Mouse (Mus musculus) hindbrain, embryonic 15.5 days (tissue): ENCODE measurements around the gene Kif11. TPM values are rescaled to one million over a fixed set of nuclear protein-coding genes. Genes with fewer than 3 reads are reported as not detected.
A peak's percentile ranks its signal among the peaks of the same experiment; 100 is the strongest.

Source experiments
- ATAC-seq: fragments of 200-750 bp; cut with Nextera tagmentation; 2 replicates; pipeline ENCODE4 v1.8.0; 2017; ENCODE audit warnings: low read depth, moderate number of reproducible peaks, moderate TSS enrichment; ENCODE audit not compliant: low FRiP score
- H3K27ac ChIP-seq: fragments of 300-500 bp; sonication (generic); replicated peaks from 2 replicates; pipeline ENCODE4 v1.5.1; 2015; ENCODE audit warnings: mild to moderate bottlenecking, inconsistent platforms
- H3K27me3 ChIP-seq: fragments of 300-500 bp; sonication (generic); 2 replicates; pipeline ENCODE4 v1.6.1; 2015; ENCODE audit warnings: control low read depth, inconsistent platforms
- H3K36me3 ChIP-seq: fragments of 300-500 bp; sonication (generic); 2 replicates; pipeline ENCODE4 v1.6.1; 2015; ENCODE audit warnings: control low read depth, inconsistent platforms
- H3K4me1 ChIP-seq: fragments of 300-500 bp; sonication (generic); replicated peaks from 2 replicates; pipeline ENCODE4 v1.6.1; 2015; ENCODE audit warnings: control low read depth, inconsistent platforms
- H3K4me2 ChIP-seq: fragments of 300-500 bp; sonication (generic); 2 replicates; pipeline ENCODE4 v1.6.1; 2015; ENCODE audit warnings: moderate library complexity, mild to moderate bottlenecking, inconsistent platforms
- H3K4me3 ChIP-seq: fragments of 300-500 bp; sonication (generic); 2 replicates; pipeline ENCODE4 v1.5.1; 2015; ENCODE audit warnings: mild to moderate bottlenecking, inconsistent platforms
- H3K9ac ChIP-seq: fragments of 300-500 bp; sonication (generic); 2 replicates; pipeline ENCODE4 v1.6.1; 2015; ENCODE audit warnings: inconsistent platforms
- H3K9me3 ChIP-seq: fragments of 300-500 bp; sonication (generic); 2 replicates; pipeline ENCODE4 v1.6.1; 2016; ENCODE audit warnings: control low read depth, inconsistent platforms
- WGBS: fragments of 180-500 bp; shearing (Covaris S2); methylation state at CpG from one replicate; pipeline ENCODE4 v1.1.7; 2015; 5-methylcytosine and 5-hydroxymethylcytosine counted together
- polyA plus RNA-seq: library from polyadenylated mRNA; unstranded; fragments of >200 nt; fragmentation: Nextera tagmentation; extraction: Ambion mirVana; gene quantifications from 2 replicates; pipeline ENCODE4 v1.2.1, GENCODE M21; 2015

Gene Kif11
- polyA plus RNA-seq, 1 experiment from 2014 or later: 12.5 TPM

DNA sequence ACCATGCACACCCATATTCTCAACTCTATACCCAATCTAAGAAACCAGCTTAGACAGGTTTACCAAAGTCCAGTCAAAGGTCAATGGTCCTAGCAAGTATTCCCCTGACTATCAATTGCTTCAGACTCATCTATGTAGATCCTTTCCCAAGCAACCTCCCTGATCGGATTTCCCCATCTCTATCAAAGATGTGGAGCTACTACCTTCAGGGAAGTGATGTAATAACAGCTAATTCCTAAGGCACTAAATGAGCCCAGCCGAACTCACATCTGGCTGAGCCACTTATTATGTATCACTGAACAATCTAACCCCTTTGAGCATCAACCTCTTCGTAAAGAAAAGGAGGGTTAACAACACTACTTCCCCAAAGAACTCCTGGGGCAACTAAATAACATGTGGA lies 23.4 kb upstream of the Kif11 start:
- Histone ChIP-seq H3K27ac (no peak overlapping the region), H3K4me3 (no peak overlapping the region), H3K9ac (no peak overlapping the region), H3K27me3 (no peaks in the 10 kb centered on the region), H3K9me3 (no peaks in the 10 kb centered on the region), H3K36me3 (no peaks in the 10 kb centered on the region), H3K4me2 (no peak overlapping the region), H3K4me1 (no peaks in the 10 kb centered on the region)
- 94% methylated on average over 3 of the region's 3 CpGs for WGBS
- ATAC-seq: no peak

DNA sequence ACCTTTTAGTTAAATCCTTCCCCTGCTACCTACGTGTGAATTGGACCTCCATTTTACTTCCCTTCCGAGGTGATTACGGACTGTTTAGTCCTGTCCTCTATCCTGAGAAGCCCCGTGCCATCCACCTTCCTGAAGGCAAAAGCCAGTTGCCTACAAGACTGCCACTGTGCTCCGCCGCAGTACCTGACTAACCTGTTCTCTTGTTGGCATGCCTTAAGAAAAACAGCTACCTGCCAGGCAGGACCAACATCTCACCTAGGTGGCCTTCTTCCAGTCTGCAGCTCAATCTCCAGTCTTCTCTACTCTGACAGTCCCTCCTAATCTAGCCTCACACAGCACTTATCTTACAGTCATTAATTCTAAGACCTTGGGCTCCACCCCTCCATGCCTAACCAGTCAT lies 22.9 kb upstream of the Kif11 start:
- no peak overlapping the region for H3K27ac ChIP-seq
- 96% methylated on average over 6 of the region's 6 CpGs for WGBS
- no peak overlapping the region for H3K4me3 ChIP-seq
- no peaks in the 10 kb centered on the region for H3K36me3 ChIP-seq
- no peaks in the 10 kb centered on the region for H3K9me3 ChIP-seq
- H3K27me3 ChIP-seq: no peaks in the 10 kb centered on the region
- no peak for ATAC-seq
- H3K4me1 ChIP-seq: no peaks in the 10 kb centered on the region
- H3K4me2 ChIP-seq: no peak overlapping the region
- no peak overlapping the region for H3K9ac ChIP-seq

DNA sequence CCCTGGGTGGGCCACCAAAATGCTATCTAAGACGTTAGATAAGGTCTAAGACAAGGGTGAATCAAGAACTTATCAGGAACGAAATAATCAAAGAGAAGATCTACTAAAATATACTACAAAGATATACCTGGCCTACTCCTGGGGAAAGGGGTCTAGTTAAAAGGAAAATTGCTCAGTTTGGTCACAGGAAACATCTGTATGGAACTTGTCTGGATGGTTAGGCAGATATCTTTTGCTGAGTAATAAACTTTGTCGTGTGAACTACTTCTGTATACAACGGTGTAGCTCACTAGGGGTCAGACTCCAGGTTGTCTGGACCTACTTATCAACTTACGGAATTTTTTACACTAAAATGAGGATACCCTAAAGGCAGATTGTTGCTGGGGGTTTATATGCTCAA lies 16.2 kb upstream of the Kif11 start:
- no peak overlapping the region for H3K9ac ChIP-seq
- 75% methylated on average over 5 of the region's 5 CpGs for WGBS
- H3K36me3 ChIP-seq: no peaks in the 10 kb centered on the region
- no peaks in the 10 kb centered on the region for H3K9me3 ChIP-seq
- no peak overlapping the region for H3K4me2 ChIP-seq
- H3K27ac ChIP-seq: no peak overlapping the region
- no peak for ATAC-seq
- no peaks in the 10 kb centered on the region for H3K4me1 ChIP-seq
- no peaks in the 10 kb centered on the region for H3K27me3 ChIP-seq
- no peak overlapping the region for H3K4me3 ChIP-seq

GRCm38 (mm10) chr19:37362545-37362944 lies 13.7 kb upstream of the Kif11 start:
- peak; percentile 51; the same call in 1 of the 2 replicates for ATAC-seq
- Histone ChIP-seq H3K4me2 (no peak overlapping the region; the same call in 1 of the 2 replicates), H3K27ac (no peak overlapping the region), H3K27me3 (no peaks in the 10 kb centered on the region), H3K4me1 (no peaks in the 10 kb centered on the region), H3K36me3 (no peaks in the 10 kb centered on the region), H3K9ac (no peak overlapping the region), H3K4me3 (no peak overlapping the region), H3K9me3 (no peaks in the 10 kb centered on the region)
- 24% methylated on average over 5 of the region's 5 CpGs for WGBS

DNA sequence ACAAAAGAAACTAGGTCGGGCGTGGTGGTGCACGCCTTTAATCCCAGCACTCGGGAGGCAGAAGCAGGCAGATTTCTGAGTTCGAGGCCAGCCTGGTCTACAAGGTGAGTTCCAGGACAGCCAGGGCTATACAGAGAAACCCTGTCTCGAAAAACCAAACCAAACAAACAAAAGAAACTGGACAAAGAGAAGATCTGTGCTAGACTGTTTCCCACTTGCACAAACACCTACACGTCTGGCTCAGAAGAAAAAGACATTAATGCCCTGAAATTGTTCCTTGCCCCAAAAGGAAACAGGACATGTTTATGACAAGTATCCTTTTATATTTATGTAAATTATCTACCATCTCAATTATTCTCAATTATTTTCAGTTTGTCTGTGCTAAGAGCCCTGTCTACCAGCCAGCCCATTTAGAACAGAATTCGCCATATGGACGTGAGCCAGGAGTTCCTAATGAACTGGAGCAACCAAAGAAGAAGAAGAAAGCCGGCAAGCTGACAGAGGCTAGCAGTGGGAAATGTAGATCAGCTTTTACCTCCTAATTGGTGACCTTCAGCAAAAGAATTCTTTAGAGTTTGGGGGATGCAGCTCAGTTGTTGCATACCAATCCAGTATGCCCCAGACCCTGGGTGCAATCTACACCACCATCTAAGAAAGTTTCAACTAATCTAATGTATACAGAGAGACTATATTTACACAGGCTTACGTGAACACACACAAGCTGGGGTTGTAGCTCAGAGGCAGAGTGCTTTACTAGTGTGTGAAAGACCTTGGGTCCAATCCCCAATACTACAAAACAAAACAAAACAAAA lies 12.9 kb upstream of the Kif11 start:
- no peaks in the 10 kb centered on the region for H3K9me3 ChIP-seq
- 71% methylated on average over 11 of the region's 11 CpGs for WGBS
- H3K4me3 ChIP-seq: no peak overlapping the region
- H3K9ac ChIP-seq: no peak overlapping the region
- H3K27ac ChIP-seq: no peak overlapping the region
- no peaks in the 10 kb centered on the region for H3K4me1 ChIP-seq
- no peaks in the 10 kb centered on the region for H3K36me3 ChIP-seq
- H3K4me2 ChIP-seq: no peak overlapping the region
- ATAC-seq: no peak
- no peaks in the 10 kb centered on the region for H3K27me3 ChIP-seq

GRCm38 (mm10) chr19:37368990-37369389 lies 7.2 kb upstream of the Kif11 start:
- no peak for ATAC-seq

DNA sequence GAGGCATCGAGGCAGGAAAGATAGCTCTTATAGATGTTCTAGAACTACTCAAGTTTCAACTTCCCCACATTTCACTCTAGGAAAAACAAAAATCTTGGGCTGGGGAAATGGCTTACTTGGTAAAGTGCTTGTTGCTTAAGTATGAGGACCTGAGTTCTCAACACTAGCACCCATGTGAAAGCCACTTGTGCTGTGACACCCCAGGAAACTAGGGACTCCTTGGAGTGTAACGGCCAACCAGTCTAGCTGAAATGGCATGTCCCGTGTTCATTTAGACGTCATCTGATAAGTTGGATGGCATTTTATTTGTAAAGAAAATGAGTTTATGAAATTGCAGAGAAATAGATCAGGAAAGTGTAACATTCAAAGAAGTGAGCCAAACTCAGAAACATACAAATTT lies 6.3 kb upstream of the Kif11 start:
- H3K27me3 ChIP-seq: no peaks in the 10 kb centered on the region
- H3K36me3 ChIP-seq: no peaks in the 10 kb centered on the region
- no peak for ATAC-seq
- WGBS: 87% methylated on average over 4 of the region's 4 CpGs
- no peak overlapping the region for H3K4me3 ChIP-seq
- no peak overlapping the region for H3K27ac ChIP-seq
- H3K4me2 ChIP-seq: no peak overlapping the region
- no peak overlapping the region for H3K9ac ChIP-seq
- no peaks in the 10 kb centered on the region for H3K9me3 ChIP-seq
- peaks cover 2% of the 10 kb centered on the region; the same call in 1 of the 2 replicates for H3K4me1 ChIP-seq

More at GRCm38 (mm10) chr19:37368990-37369389, 7.2 kb upstream of the Kif11 start:
- Histone ChIP-seq H3K4me1 (no peaks in the 10 kb centered on the region), H3K36me3 (no peaks in the 10 kb centered on the region), H3K9ac (no peak overlapping the region), H3K4me2 (no peak overlapping the region), H3K4me3 (no peak overlapping the region), H3K9me3 (no peaks in the 10 kb centered on the region), H3K27me3 (no peaks in the 10 kb centered on the region), H3K27ac (no peak overlapping the region)
- 59% methylated on average over 1 of the region's 1 CpGs for WGBS

GRCm38 (mm10) chr19:37370356-37370755 lies 5.8 kb upstream of the Kif11 start:
- Histone ChIP-seq H3K9me3 (no peaks in the 10 kb centered on the region), H3K36me3 (no peaks in the 10 kb centered on the region), H3K4me2 (no peak overlapping the region), H3K27me3 (no peaks in the 10 kb centered on the region), H3K27ac (no peak overlapping the region), H3K4me1 (peaks cover 6% of the 10 kb centered on the region), H3K4me3 (no peak overlapping the region), H3K9ac (no peak overlapping the region)
- 91% methylated on average over 5 of the region's 5 CpGs for WGBS
- no peak for ATAC-seq

- Histone ChIP-seq H3K4me3 (peak overlapping the region; percentile 92), H3K4me2 (peak overlapping the region; percentile 88), H3K9me3 (no peaks in the 10 kb centered on the region), H3K36me3 (no peaks in the 10 kb centered on the region), H3K27me3 (no peaks in the 10 kb centered on the region), H3K27ac (peak overlapping the region; percentile 95), H3K9ac (peak overlapping the region; percentile 75), H3K4me1 (peaks cover 13% of the 10 kb centered on the region)
- ATAC-seq: no peak
- 25% methylated on average over 7 of the region's 7 CpGs for WGBS
Observed at GRCm38 (mm10) chr19:37374941-37375754, 1.1 kb upstream of the Kif11 start.

DNA sequence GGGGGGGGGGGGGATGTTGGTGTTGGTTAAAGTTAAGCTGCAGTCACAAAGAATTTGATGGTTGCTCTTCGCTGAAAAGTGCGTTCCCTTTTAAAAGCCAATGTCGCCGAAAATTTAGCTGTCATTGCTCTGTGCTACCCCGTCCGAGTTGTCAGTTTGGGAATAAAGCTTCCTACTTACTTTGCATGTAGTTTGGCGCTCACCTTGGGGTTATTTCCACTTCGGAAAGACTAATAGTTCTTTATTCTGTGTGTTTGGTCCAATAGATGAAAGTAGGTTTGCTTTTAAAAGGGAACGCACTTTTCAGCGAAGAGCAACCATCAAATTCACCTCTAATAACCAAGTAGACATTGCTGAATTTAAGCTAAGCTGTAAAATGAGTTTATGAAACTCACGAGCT lies 638 bp downstream of the Kif11 start:
- H3K4me3 ChIP-seq: peak overlapping the region; percentile 92
- H3K27me3 ChIP-seq: no peaks in the 10 kb centered on the region
- peak overlapping the region; percentile 25; the same call in 1 of the 2 replicates for H3K9ac ChIP-seq
- ATAC-seq: no peak
- no peaks in the 10 kb centered on the region for H3K36me3 ChIP-seq
- H3K27ac ChIP-seq: no peak overlapping the region
- H3K4me1 ChIP-seq: peaks cover 13% of the 10 kb centered on the region
- peak overlapping the region; percentile 88 for H3K4me2 ChIP-seq
- no peaks in the 10 kb centered on the region for H3K9me3 ChIP-seq
- WGBS: 3% methylated on average over 11 of the region's 11 CpGs

DNA sequence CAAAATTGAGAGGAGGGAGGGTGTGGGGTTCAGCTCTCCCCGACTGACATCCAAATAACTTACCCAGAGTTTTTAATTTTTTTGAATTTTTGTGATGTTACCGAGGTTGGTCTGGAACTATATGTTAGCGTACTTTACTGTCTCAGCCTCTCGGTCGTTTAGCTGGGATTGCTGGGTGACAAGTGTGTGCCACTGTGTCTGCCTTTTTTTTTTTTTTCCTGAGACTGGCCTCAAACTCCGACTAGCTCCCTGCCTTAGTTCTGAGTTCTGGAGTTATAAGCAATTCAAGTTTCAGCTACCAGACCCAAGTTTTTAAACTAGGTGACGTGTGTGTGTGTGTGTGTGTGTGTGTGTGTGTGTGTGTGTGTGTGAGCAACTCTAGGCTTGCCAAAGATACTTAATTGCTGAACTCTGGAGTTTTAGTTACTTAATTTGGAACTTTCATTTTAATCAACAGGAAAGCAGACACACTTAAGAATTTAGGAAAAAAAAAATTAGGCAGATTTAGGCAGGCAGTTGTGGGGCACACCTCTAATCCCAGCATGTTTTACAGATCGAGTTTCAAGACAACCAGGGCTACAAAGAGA lies 1.3 kb downstream of the Kif11 start:
- 30% methylated on average over 8 of the region's 8 CpGs for WGBS
- no peak overlapping the region for H3K27ac ChIP-seq
- H3K9me3 ChIP-seq: no peaks in the 10 kb centered on the region
- no peaks in the 10 kb centered on the region for H3K27me3 ChIP-seq
- H3K9ac ChIP-seq: no peak overlapping the region
- H3K36me3 ChIP-seq: no peaks in the 10 kb centered on the region
- peak overlapping the region; percentile 88 for H3K4me2 ChIP-seq
- peaks cover 13% of the 10 kb centered on the region for H3K4me1 ChIP-seq
- peak overlapping the region; percentile 92 for H3K4me3 ChIP-seq
- ATAC-seq: no peak

- Histone ChIP-seq H3K4me2 (no peak overlapping the region), H3K9me3 (no peaks in the 10 kb centered on the region), H3K4me3 (no peak overlapping the region), H3K27me3 (no peaks in the 10 kb centered on the region), H3K9ac (no peak overlapping the region), H3K36me3 (no peaks in the 10 kb centered on the region), H3K4me1 (peaks cover 13% of the 10 kb centered on the region), H3K27ac (no peak overlapping the region)
- ATAC-seq: no peak
- WGBS: 84% methylated on average over 6 of the region's 6 CpGs
Observed at GRCm38 (mm10) chr19:37378816-37379215, 2.6 kb downstream of the Kif11 start.
